Mouse (Mus musculus): ENCODE results near the gene Rps6kb2.

Rps6kb2 gene

GRCm38 (mm10) chr19:4162646-4163542, at the start of gene Rps6kb2:
Rps6kb2 (minus strand) TSS chr19:4163354.
- DNase-seq = peak; percentile 94

GRCm38 (mm10) chr19:4211891-4212588, 48.9 kb upstream of the Rps6kb2 start:
- DNase-seq = no peak

DNA sequence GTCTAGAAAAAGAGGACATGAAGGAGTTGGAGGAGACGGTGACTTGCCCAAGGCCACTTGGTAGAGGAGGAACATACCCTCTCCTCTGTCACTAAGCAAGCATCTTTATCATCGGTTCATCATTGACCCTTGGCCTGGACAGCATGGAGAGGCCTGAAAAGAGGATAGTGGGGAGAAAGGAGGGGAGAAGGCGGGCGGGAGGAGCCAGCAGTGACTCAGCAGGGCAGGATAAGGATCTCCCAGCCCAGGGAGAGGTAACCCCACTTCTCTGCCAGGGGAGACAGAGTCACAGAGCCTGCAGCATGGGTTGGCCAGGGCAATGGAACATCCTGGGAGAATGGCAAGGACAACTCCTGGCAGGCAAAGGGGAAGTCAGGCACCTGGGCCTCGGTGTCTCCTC, 45.4 kb upstream of the Rps6kb2 start:
- DNase-seq = no peak

GRCm38 (mm10) chr19:4206971-4207370, 43.8 kb upstream of the Rps6kb2 start:
- peak; percentile 65 for DNase-seq

DNA sequence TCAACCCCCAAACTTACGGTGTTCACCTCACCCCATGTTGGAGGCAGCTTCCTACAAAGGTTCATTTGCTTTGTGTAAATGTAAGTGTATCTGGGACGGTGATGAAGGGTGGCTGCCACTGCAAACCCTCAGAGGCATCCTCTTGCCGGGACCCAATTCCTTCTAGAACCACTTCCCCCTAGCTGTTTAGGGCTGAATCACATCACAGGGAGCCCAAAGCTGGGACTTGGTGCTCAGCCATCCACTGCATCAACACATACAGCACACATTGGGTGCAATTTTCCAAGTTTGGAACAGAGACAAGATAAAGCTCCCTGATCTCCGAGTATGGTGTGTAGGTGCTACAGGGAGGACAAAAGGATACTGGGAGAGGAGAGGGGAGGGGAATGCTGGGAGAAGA, 41.7 kb upstream of the Rps6kb2 start:
- no peak for DNase-seq

GRCm38 (mm10) chr19:4203604-4204326, 40.6 kb upstream of the Rps6kb2 start:
- DNase-seq = no peak

DNA sequence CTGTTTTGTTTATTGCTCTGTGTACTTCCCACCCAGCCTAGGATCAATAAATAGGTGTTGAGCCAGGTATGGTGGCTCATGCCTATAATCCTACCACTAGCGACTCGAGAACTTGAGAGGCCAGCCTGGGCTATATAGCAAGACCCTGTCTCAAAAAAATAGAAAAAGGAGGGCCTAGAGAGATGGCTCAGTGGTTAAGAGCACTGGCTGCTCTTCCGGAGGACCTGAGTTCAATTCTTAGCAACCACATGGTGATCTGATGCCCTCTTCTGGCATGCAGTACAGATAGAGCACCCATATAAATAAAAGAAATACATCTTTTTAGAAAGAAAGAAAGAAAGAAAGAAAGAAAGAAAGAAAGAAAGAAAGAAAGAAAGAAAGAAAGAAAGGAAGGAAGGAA, 40.0 kb upstream of the Rps6kb2 start:
- no peak for DNase-seq

GRCm38 (mm10) chr19:4202149-4202548, 39.0 kb upstream of the Rps6kb2 start:
- no peak for DNase-seq

GRCm38 (mm10) chr19:4201291-4201909, 38.2 kb upstream of the Rps6kb2 start, which contains the start of gene Rad9a:
Rad9a (minus strand) TSS chr19:4201662.
- peak; percentile 96 for DNase-seq

- no peak for DNase-seq
These were observed 34.0 kb upstream of the Rps6kb2 start for GRCm38 (mm10) chr19:4197180-4197579.

DNA sequence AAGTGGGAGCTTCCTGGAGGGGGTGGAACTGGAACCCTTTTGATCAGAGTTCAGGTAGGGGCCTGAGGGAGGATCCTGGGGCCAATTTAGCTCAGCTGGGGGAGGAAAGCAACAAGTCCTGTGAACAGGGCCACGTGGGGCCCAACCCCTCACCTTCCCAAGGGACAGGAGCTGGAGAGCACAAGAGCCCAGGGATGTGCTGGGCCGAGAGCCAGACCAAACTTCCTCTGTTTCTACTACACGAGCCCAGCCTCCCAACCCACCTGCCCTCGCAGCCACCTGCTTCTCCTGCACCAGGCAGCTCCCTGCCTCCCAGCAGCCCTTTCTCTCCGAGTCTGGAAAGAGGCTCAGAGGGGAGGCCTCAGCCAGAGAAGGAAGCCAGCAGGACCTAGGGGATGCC, 33.4 kb upstream of the Rps6kb2 start:
- DNase-seq = no peak

- no peak for DNase-seq
These were observed 32.9 kb upstream of the Rps6kb2 start for GRCm38 (mm10) chr19:4196048-4196447.

- peak; percentile 81 for DNase-seq
These were observed 31.9 kb upstream of the Rps6kb2 start for GRCm38 (mm10) chr19:4194776-4195650.

DNA sequence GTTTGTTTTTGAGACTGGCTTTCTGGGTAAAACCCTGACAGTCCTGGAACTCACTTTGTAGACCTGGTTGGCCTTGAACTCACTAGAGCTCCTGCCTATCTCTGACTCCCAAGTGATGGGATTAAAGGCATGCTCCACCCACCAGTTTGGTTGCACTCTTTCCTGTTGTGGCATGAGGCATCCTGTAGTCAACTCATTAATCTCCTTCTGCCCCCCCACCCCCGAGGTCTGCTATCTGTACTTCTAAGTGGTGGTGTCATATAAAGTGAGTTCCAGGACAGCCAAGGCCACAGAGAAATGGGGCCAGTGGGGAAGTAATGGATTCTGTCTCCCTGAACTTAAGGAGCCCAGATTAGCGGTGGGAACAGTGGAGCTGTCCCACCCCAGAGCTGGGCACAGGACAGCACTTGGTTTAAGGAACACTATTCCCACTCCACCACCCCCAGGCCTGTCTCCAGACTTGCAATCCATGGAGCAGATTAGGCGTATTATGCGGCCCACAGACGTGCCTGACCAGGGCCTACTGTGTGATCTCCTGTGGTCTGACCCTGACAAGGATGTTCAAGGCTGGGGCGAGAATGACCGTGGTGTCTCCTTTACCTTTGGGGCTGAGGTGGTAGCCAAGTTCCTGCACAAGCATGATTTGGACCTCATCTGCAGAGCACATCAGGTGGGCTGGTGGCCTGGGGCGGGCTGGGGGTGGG, 31.0 kb upstream of the Rps6kb2 start:
- DNase-seq = no peak

DNA sequence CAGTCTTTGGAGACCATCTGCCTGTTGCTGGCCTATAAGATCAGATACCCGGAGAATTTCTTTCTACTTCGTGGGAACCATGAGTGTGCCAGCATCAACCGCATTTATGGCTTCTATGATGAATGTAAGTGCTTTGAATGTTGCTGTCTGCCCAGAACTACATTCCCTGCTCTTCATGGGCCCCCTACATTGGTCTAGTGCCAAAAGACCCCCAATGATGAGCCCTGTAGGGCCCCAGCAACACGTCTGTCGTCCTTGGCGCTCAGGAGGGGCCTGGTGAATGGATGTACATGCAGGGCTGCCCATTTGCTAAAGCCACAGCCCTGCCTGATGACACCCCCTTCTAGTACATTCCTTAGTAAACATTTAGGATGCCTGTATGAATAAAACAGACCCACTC, 30.0 kb upstream of the Rps6kb2 start:
- DNase-seq = no peak

GRCm38 (mm10) chr19:4192251-4192985, 29.3 kb upstream of the Rps6kb2 start:
- no peak for DNase-seq

DNA sequence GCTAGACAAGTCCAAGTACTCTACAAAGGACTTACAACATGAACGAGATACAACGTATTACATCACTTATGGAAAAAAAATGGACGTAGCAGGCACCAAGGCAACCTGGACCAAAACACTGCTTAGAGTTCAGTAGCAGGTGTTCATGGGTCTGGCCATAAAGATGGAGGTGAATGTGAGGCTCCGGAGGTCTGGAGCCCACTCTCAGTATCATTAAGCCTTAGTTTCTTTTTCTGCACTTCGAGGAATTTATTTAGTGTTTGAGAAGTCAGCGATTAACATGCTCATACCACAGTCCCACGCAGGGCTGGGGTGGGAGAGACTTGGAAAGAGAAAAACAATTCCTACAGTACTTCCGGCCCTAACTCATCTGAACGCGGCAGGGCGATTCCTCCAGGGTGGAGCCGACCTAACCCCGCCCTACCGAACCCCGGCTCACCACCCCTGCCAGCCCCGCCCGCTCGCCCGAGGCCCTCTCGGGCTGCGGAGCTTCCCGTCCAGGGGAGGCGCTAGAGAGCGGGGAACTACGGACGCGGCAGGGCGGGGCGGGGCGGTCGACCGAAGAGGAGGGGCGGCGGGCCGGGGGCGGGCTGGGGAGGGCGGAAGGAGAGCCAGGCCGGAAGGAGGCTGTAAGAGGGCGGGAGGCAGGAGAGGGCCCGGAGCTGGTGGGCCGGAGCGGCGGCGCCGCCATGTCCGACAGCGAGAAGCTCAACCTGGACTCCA, 28.5 kb upstream of the Rps6kb2 start, which contains the start of gene Ppp1ca:
Ppp1ca (plus strand) TSS at position 538 of the 723 bp plus-strand sequence.
- peak; percentile 93 for DNase-seq

DNA sequence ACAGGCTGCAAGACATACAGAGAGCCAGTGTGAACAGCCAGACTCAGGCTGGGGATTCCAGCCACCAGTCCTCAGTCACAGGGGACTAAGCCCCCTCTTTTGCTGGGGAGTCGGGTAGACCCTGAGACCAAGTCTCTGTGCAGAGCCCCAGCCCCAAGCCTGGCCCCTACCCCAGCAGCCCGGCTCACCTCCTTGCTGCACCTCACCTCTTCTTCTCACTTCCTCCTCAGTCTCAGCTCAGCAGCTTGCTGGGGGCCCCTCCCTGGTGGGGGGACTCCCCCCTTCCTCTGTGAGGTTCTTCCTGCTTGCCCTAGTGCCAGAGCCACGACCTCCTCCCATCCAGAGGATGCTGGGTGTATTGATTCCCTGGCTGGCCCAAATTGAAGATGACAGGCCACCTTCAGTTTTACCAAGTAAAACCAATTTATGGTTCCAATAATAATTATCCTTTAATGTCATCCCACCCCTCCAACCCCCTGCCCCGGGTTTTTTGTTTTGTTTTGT, 27.7 kb upstream of the Rps6kb2 start, which contains the start of gene Tbc1d10c:
Tbc1d10c (minus strand) TSS at position 454 of the 504 bp plus-strand sequence.
- DNase-seq = no peak

DNA sequence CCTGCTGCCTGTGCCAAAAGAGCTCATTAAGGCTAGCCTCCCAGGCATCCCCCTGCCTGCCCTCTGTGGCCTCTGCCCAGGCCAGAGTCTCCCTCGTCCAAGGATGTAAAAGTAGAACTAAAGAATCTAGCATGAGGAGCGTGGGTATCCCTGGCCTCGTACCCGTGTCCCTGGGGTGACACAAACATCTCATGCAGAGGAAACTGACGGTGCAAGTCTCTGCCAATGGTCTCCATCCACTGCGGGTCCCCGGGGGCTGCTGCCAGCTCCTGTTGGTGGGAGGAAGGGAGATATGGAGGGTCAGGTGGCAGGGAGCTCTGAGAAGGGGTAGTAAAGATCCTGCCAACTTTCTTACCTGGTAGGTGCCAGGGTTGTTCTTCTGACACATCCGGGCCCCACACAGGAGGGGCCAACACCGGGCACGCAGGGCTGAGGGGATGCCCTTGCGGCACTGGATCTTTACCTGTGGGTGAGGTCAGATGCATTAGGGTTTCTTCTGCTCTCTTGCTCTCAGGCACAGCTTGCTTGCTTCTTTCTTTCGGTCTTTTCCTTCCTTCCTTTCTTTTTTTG, 26.0 kb upstream of the Rps6kb2 start:
- no peak for DNase-seq
